Mouse (Mus musculus): ENCODE data around the gene Atf6. TPM values are rescaled to one million over a fixed set of nuclear protein-coding genes. Genes with fewer than 3 reads are reported as not detected.

The Atf6 gene
- polyA plus RNA-seq, 1 experiment from 2014 or later, result 7.3 TPM

DNA sequence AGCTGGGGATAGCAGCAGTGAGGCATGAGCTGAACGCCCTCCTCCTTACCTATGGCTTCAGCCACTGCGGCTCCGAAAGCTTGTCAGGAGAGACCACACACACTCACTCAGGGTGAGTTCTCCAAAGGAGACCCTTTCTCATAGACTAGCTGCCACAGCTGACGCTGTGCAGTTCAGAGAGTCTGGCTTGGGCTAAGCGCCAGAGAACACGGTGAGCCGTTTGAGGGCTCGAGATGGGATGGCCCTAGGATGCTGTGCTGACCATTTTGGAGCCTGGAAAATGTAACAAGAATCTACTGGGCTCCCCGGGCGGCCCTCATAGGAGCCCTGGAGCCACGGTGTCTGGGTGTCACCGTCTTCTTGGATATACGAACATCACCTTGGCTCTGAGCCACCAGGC, 208.3 kb downstream of the Atf6 start:
- H3K4me1 ChIP-seq (replicated peaks), result peaks cover 24% of the 10 kb centered on the region
- no peak overlapping the region for H3K9ac ChIP-seq
- no peak for ATAC-seq (ENCODE audit: low read depth)
- H3K9me3 ChIP-seq, result no peaks in the 10 kb centered on the region
- H3K27ac ChIP-seq (replicated peaks), result no peak overlapping the region
- no peak overlapping the region for H3K4me2 ChIP-seq
- H3K36me3 ChIP-seq, result peaks cover 20% of the 10 kb centered on the region
- no peak overlapping the region for H3K4me3 ChIP-seq
- WGBS, result 87% methylated on average over 13 of the region's 13 CpGs
- no peaks in the 10 kb centered on the region for H3K27me3 ChIP-seq

DNA sequence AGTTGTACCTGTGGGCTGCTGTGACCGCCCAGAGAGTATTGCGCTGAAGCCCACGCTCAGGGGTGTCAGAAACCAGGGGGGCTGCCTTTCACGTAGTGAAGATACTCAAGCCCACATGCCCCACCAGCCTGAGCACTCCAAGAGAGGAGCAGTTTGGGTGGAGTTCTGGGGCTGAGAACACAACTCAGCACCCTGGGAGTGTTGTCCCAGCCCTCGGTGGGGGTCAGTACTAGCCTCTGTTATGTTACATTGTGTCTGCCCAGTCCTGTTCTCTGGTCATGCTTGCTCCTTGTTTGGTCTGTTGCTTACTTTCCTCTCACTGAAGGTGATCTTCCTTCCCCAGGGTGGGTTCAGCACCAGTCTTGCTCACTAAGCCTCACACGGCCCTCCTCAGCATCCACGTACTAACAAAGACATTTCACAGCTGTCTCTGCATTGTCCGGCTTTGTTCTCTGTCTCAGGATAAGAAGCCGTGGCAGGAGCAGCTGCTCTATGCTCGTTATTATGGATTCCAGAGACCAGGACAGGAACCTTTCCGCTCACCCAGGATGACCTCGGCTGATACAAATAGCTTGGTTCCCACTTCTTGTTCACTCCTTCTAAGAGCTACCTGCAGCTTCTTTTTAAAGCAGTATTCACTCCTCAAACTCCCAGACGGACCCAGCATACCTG, 209.8 kb downstream of the Atf6 start:
- Histone ChIP-seq H3K9ac (no peak overlapping the region), H3K36me3 (peaks cover 10% of the 10 kb centered on the region), H3K4me1 (replicated peaks) (peaks cover 24% of the 10 kb centered on the region), H3K27ac (replicated peaks) (no peak overlapping the region), H3K4me3 (no peak overlapping the region), H3K4me2 (no peak overlapping the region), H3K27me3 (no peaks in the 10 kb centered on the region), H3K9me3 (no peaks in the 10 kb centered on the region)
- WGBS, result 52% methylated on average over 13 of the region's 13 CpGs
- ATAC-seq (ENCODE audit: low read depth), result peak; percentile 12; the same call in 1 of the 2 replicates

DNA sequence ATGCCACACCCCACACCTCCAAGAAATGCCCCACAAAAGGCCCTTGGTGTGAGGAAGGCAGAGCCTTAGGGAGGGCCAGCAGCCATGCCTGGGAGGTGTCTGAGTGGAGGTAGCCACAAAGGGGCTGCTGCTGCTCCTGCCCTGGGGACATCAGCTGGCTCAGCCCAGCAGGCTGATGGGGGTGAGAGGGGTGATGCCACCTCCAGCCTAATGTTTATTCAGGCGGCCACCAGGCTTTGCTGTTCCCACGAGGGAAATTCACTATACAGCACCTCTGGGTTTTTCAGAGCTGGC, 210.4 kb downstream of the Atf6 start:
- ATAC-seq (ENCODE audit: low read depth), result peak; percentile 17; the same call in 1 of the 2 replicates
- Histone ChIP-seq H3K4me2 (no peak overlapping the region), H3K27me3 (no peaks in the 10 kb centered on the region), H3K27ac (replicated peaks) (no peak overlapping the region), H3K9ac (no peak overlapping the region), H3K4me1 (replicated peaks) (peaks cover 24% of the 10 kb centered on the region), H3K9me3 (no peaks in the 10 kb centered on the region), H3K36me3 (0 out of 2 replicates have a peak, but pooled peaks cover 10% of the 10 kb centered on the region), H3K4me3 (no peak overlapping the region)
- WGBS, result 22% methylated on average over 2 of the region's 2 CpGs

DNA sequence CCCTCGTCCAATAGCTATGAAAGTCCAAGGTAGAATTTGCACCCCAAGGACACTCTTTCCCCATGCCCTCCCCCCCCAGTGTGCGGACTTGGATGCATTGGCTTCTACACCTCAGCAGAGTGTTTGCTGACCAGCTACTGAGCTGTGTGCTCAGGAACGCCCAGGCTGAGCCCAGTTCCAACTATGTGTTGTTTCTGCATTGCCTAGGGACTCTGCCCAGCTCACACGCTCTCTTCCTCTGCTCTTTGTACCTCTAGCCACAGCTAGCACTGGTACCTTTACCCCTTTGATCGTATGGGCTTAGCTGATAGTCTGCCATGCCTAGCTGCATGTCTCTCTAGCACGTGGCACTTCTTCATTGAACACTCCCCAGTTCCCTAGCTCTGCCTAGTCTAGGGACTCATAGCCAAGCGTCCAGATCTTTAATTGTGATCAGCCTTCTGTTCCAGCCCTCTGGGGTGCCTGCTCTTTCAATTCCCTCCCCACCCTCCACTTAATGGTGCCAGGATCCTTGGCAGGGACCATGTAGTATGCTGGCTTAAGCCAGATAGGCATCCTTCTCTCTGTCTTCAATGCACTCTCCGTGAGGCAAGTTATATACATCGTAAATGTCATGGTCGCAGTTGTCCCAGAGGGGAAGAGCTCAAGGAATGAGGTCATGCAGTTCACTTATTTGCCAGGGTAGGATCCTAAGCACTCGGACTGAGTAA, 210.9 kb downstream of the Atf6 start:
- Histone ChIP-seq H3K4me1 (replicated peaks) (peaks cover 24% of the 10 kb centered on the region), H3K27ac (replicated peaks) (0 out of 2 replicates have a peak overlapping the region, but pooled peaks have one; percentile 1), H3K36me3 (0 out of 2 replicates have a peak, but pooled peaks cover 7% of the 10 kb centered on the region), H3K4me2 (no peak overlapping the region), H3K4me3 (no peak overlapping the region), H3K9ac (no peak overlapping the region), H3K9me3 (no peaks in the 10 kb centered on the region), H3K27me3 (no peaks in the 10 kb centered on the region)
- 59% methylated on average over 11 of the region's 11 CpGs for WGBS
- ATAC-seq (ENCODE audit: low read depth), result peak; percentile 32; the same call in 1 of the 2 replicates

DNA sequence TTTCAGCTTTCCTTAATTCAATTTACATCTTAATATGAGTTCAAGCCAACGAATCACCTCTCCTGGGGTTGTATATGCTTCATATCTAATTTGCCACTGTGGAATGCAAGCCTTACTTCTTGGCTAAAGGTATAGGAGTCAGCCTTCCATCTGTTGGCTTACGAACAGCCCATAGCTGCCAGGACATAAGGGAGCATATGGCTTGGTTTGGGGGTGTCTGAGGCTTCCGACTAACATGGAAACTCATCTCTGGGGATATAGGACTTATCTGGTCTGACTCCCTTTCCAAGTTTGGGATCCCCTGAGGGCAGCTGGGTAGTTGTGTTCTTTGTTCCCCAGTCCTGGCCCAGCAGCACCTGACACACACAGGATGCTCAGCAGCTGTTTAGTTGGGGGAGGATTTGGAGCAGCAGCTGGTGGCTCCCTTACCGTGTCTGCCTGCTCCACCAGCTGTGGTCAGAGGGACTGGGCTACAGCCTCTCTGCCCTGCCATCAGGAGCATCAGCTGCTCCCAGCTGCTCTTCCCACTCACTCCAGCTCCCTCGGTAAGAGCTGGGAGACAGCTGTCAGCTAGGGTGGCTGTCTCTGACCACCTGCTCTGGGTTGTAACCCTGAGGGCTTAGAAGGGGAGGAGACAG, 212.2 kb downstream of the Atf6 start:
- Histone ChIP-seq H3K4me2 (no peak overlapping the region), H3K9ac (no peak overlapping the region), H3K36me3 (peaks cover 14% of the 10 kb centered on the region; the same call in 1 of the 2 replicates), H3K27ac (replicated peaks) (no peak overlapping the region), H3K4me1 (replicated peaks) (peaks cover 24% of the 10 kb centered on the region), H3K27me3 (no peaks in the 10 kb centered on the region), H3K4me3 (no peak overlapping the region), H3K9me3 (no peaks in the 10 kb centered on the region)
- WGBS, result 50% methylated on average over 5 of the region's 5 CpGs
- peak; percentile 54; the same call in 1 of the 2 replicates for ATAC-seq (ENCODE audit: low read depth)

Other genes with a start within 250 kb of the Atf6 start
- 13.0 and 14.4 TPM in 2 replicates for gene Olfml2b, start 223.2 kb downstream of the Atf6 start, polyA plus RNA-seq (2015; fragmentation: Nextera tagmentation; extraction: Ambion mirVana)
- 0.50 and 0.55 TPM in 2 replicates for gene Gm26620, start 17.3 kb upstream of the Atf6 start, polyA plus RNA-seq (2015; fragmentation: Nextera tagmentation; extraction: Ambion mirVana)
- gene Dusp12, start 17.8 kb upstream of the Atf6 start, polyA plus RNA-seq (2015; fragmentation: Nextera tagmentation; extraction: Ambion mirVana), result 39.5 and 45.3 TPM in 2 replicates
- 0.39 and 0.50 TPM in 2 replicates for gene Fcrlb, start 45.2 kb upstream of the Atf6 start, polyA plus RNA-seq (2015; fragmentation: Nextera tagmentation; extraction: Ambion mirVana)
- gene Fcrla, start 59.8 kb upstream of the Atf6 start, polyA plus RNA-seq (2015; fragmentation: Nextera tagmentation; extraction: Ambion mirVana), result not detected in 2 replicates
- gene Fcgr2b, start 108.8 kb upstream of the Atf6 start, polyA plus RNA-seq (2015; fragmentation: Nextera tagmentation; extraction: Ambion mirVana), result 0.59 and 0.83 TPM in 2 replicates
- not detected in 2 replicates for gene Fcgr4, start 151.1 kb upstream of the Atf6 start, polyA plus RNA-seq (2015; fragmentation: Nextera tagmentation; extraction: Ambion mirVana)
- 9.0 and 10.9 TPM in 2 replicates for gene Fcgr3, start 197.2 kb upstream of the Atf6 start, polyA plus RNA-seq (2015; fragmentation: Nextera tagmentation; extraction: Ambion mirVana)
- gene Cfap126, start 246.1 kb upstream of the Atf6 start, polyA plus RNA-seq (2015; fragmentation: Nextera tagmentation; extraction: Ambion mirVana), result 2.8 and 2.9 TPM in 2 replicates